Mouse (Mus musculus) embryonic facial prominence, embryonic 13.5 days (tissue): ENCODE data around the gene Atf6. TPM values are rescaled to one million over a fixed set of nuclear protein-coding genes. Genes with fewer than 3 reads are reported as not detected.

Experiments used
- ATAC-seq: fragments of 200-750 bp; cut with Nextera tagmentation; 2 replicates; pipeline ENCODE4 v1.8.0; 2017; ENCODE audit warnings: low read depth; ENCODE audit not compliant: insufficient number of reproducible peaks, insufficient read depth, low FRiP score, low TSS enrichment
- H3K27ac ChIP-seq: fragments of 300-500 bp; sonication (generic); 2 replicates; pipeline ENCODE4 v1.5.1; 2015; ENCODE audit warnings: moderate library complexity, mild to moderate bottlenecking, inconsistent platforms
- H3K27me3 ChIP-seq: fragments of 300-500 bp; sonication (generic); 2 replicates; pipeline ENCODE4 v1.6.1; 2015; ENCODE audit warnings: mild to moderate bottlenecking, inconsistent platforms
- H3K36me3 ChIP-seq: fragments of 300-500 bp; sonication (generic); 2 replicates; pipeline ENCODE4 v1.6.1; 2015; ENCODE audit warnings: mild to moderate bottlenecking, inconsistent platforms
- H3K4me1 ChIP-seq: fragments of 300-500 bp; sonication (generic); 2 replicates; pipeline ENCODE4 v1.6.1; 2015; ENCODE audit warnings: inconsistent platforms
- H3K4me2 ChIP-seq: fragments of 300-500 bp; sonication (generic); 2 replicates; pipeline ENCODE4 v1.6.1; 2015; ENCODE audit warnings: moderate library complexity, mild to moderate bottlenecking, inconsistent platforms
- H3K4me3 ChIP-seq: fragments of 300-500 bp; sonication (generic); 2 replicates; pipeline ENCODE4 v1.5.1; 2015; ENCODE audit warnings: mild to moderate bottlenecking, inconsistent platforms
- H3K9ac ChIP-seq: fragments of 300-500 bp; sonication (generic); 2 replicates; pipeline ENCODE4 v1.6.1; 2015; ENCODE audit warnings: mild to moderate bottlenecking, inconsistent platforms
- H3K9me3 ChIP-seq: fragments of 300-500 bp; sonication (generic); 2 replicates; pipeline ENCODE4 v1.6.1; 2016; ENCODE audit warnings: inconsistent platforms
- WGBS: fragments of 180-500 bp; shearing (Covaris S2); methylation state at CpG from one replicate; pipeline ENCODE4 v1.1.7; 2015; ENCODE audit warnings: mixed read lengths; 5-methylcytosine and 5-hydroxymethylcytosine counted together
- polyA plus RNA-seq: library from polyadenylated mRNA; unstranded; fragments of >200 nt; fragmentation: Nextera tagmentation; extraction: Ambion mirVana; gene quantifications from 2 replicates; pipeline ENCODE4 v1.2.1, GENCODE M21; 2015

Gene Atf6
- polyA plus RNA-seq, 1 experiment from 2014 or later, result 7.3 TPM

DNA sequence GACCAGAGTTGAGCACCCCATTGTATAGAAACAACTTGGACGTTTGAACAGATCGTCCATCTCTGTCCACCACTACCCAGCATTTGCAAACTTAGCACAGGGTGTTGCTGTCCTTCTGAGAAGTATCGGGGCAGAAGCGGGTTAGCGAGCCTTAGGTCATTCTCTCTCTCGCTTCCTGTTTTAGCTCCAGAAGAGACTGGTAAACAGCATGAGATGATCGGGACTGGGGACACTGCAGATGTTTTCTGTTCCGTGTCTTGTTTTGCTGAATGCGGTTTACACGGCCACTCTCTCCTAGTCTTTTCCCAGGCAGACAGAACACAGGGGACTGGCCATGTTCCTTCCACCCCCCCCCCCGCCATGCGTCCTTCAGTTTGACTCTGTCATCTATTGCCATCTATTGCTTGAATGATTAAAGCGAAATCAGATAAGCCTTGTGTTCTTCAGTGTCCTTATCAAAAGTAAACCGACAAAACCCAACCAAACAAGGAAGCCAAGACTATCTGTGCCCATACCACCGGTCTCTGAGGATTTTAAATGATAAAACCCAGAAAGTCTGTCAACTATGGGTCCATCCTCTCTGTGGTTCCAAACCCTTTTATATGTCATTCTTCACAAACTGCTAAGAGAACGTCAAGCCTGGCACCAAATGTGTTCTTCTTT is 31.0 kb upstream of the Atf6 start:
- 78% methylated on average over 16 of the region's 16 CpGs for WGBS
- H3K27me3 ChIP-seq, result peaks cover 23% of the 10 kb centered on the region
- no peak overlapping the region for H3K9ac ChIP-seq
- no peaks in the 10 kb centered on the region for H3K9me3 ChIP-seq
- no peak overlapping the region for H3K4me3 ChIP-seq
- H3K27ac ChIP-seq, result no peak overlapping the region
- no peak overlapping the region for H3K4me2 ChIP-seq
- ATAC-seq, result no peak
- no peaks in the 10 kb centered on the region for H3K4me1 ChIP-seq
- no peaks in the 10 kb centered on the region for H3K36me3 ChIP-seq

DNA sequence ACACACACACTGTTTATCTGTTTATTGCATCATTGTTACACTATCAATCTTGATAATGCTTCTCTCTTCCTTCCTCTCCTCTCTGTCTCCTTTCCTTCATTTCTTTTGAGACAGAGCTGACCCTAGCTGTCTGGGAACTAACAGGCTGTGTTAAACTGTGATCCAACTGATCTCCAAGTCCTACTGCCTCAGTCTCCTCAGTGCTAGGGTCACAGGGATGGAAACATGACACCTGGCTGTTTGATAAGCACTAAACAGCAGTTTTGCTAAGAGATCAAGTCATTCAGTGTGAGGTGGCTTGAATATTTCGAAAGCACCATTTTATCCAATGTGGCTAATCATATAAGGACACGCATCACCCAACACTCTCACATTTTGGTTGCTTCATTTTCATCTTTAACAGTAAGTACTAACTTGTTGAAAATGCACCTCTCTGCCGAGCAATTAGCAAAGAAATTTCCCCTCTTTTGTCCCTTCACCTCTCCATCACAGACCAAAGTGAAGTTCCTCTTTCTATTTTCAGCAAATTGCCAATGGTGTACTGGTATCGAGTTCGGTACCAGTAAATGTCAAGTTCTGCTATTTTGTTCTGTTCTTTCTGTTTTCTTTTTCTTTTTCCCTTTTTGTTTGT is 29.2 kb upstream of the Atf6 start:
- WGBS, result 81% methylated on average over 5 of the region's 5 CpGs
- Histone ChIP-seq H3K27ac (no peak overlapping the region), H3K36me3 (no peaks in the 10 kb centered on the region), H3K9me3 (no peaks in the 10 kb centered on the region), H3K4me2 (no peak overlapping the region), H3K4me3 (no peak overlapping the region), H3K4me1 (no peaks in the 10 kb centered on the region), H3K27me3 (peaks cover 23% of the 10 kb centered on the region), H3K9ac (no peak overlapping the region)
- no peak for ATAC-seq

DNA sequence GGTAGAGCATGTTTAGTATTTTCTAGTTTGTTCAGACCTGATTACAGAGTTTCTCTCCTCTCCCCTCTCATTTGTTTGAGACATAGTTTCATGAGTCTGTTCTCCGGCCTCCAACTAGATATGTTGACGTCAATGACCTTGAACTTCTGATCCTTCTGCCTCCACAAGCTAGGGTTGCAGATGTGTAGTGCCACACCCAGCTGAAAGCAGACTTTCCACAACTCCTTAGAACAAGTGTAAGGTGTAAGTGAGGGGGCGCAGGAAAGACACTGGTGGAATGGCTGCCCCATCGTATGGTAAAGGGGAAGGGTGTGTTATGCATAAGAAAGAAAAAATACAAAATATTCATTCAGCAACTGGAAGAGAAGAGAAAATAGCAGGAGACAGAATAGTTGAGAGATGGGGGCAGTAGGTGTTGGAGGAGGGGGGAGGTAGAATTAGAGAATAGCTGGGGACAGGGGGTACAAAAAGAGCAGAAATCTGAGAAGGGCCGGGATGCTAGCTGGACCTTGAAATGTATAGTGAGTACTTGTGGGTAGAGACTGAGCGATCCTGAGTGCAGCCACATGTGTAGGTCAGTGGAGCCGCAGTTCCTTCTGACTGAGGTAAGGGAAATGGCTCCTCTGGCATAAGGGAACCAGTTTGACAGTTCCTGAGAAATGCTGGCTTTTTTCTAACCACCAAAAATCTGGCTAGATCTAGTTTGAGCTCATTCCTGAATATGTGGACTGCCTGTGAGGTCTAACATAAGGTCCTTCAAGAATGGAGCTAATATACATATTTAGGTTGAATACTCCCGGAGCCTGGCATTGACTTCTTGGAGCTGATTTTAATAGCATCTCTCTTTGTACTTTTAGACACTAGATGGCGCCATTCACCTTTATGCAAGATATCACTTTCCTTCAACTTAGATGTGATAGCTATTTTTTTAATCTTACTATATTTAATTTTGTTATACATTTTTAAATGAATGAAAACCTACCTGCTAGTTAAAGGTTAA is 27.3 kb upstream of the Atf6 start:
- 61% methylated on average over 9 of the region's 9 CpGs for WGBS
- Histone ChIP-seq H3K9ac (no peak overlapping the region), H3K27me3 (peaks cover 21% of the 10 kb centered on the region), H3K36me3 (no peaks in the 10 kb centered on the region), H3K27ac (no peak overlapping the region), H3K4me3 (no peak overlapping the region), H3K4me1 (no peaks in the 10 kb centered on the region), H3K9me3 (no peaks in the 10 kb centered on the region), H3K4me2 (no peak overlapping the region)
- ATAC-seq, result no peak

DNA sequence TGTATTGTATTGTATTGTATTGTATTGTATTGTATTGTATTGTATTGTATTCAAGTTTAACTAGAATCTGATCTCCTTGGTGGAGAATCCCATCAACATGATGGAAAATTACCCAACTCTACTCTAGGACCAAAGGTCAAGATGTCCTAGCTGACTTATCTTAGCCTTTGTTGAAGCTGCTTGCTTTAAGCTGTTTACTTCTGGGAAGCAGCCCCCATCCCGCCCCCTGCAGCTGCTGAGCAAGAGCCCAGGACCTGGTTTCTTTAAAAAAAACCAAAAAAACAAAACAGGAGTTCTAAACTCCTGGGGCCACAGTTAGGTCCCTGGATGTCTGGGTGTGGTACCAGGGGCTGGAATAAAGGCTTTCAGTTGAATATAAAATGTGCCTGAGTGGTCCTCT is 24.7 kb upstream of the Atf6 start:
- Histone ChIP-seq H3K27ac (no peak overlapping the region), H3K9me3 (no peaks in the 10 kb centered on the region), H3K27me3 (0 out of 2 replicates have a peak, but pooled peaks cover 2% of the 10 kb centered on the region), H3K9ac (no peak overlapping the region), H3K4me1 (no peaks in the 10 kb centered on the region), H3K4me3 (no peak overlapping the region), H3K4me2 (no peak overlapping the region), H3K36me3 (no peaks in the 10 kb centered on the region)
- WGBS, result 70% methylated on average over 1 of the region's 1 CpGs
- ATAC-seq, result no peak

DNA sequence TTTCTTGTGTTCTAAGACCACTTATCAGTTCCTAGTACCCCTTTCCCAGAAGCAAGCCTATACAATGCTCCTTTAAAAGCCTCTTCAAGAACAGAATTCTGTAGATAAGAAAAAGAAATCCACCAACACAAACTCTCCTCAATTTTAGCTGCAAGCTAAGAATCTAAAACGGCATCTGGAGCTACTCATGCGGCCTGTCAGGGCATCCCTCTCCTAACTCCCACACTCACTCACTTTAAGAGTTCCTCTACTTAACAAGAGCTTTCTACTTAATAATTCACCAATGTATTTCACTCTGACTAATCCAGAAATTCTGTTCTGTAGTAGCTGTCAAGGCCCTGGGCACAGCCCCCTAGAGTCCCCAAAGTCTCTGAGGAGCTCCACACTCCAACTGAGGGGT is 24.1 kb upstream of the Atf6 start:
- no peak for ATAC-seq
- WGBS, result 44% methylated on average over 2 of the region's 2 CpGs
- Histone ChIP-seq H3K27ac (no peak overlapping the region), H3K9ac (no peak overlapping the region), H3K4me2 (no peak overlapping the region), H3K4me3 (no peak overlapping the region), H3K36me3 (no peaks in the 10 kb centered on the region), H3K4me1 (no peaks in the 10 kb centered on the region), H3K9me3 (no peaks in the 10 kb centered on the region), H3K27me3 (0 out of 2 replicates have a peak, but pooled peaks cover 2% of the 10 kb centered on the region)

DNA sequence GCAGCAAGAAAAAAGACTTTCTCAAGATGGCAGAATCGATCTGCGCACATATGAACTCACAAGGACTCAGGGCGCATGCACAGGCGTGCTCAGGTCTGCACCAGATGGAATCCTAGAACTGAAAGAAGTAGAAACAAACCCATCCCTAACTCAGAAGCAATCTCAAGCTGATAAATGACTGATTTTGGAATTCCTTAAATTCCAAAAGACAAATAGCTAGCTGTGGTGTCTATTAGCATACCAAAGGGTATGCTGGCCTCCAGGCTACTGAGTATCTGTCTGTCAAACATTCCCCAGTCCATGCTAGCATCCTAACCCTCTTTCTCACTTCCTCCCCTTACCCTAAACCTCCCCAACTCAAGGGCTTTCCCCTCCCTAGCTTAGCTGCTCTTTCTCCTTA is 21.7 kb upstream of the Atf6 start:
- Histone ChIP-seq H3K4me3 (no peak overlapping the region), H3K27ac (no peak overlapping the region), H3K36me3 (no peaks in the 10 kb centered on the region), H3K27me3 (no peaks in the 10 kb centered on the region), H3K4me1 (peaks cover 3% of the 10 kb centered on the region; the same call in 1 of the 2 replicates), H3K9me3 (no peaks in the 10 kb centered on the region), H3K9ac (no peak overlapping the region), H3K4me2 (no peak overlapping the region)
- 57% methylated on average over 4 of the region's 4 CpGs for WGBS
- no peak for ATAC-seq

DNA sequence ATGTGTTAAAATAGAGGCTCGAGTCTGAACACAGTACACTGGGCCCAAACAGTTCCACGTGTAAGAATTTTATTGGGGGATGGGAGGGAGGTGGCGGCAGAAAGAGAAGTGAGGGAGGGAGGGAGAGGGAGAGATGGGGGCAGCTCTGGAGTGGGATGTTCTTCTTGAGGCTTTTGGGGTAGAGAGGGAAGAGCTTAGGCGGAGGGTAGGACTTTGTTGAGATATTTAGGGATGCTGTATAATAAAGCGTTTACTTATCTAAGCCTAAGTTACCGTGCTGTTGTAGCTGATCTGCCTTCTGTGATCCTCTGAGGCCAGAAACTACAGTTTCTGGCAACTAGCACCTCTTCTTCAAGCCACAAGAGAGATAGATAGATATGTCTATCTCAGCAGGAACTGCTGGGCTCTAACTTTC is 18.5 kb upstream of the Atf6 start:
- Histone ChIP-seq H3K4me3 (no peak overlapping the region), H3K36me3 (peaks cover 7% of the 10 kb centered on the region), H3K27ac (no peak overlapping the region), H3K9ac (no peak overlapping the region), H3K27me3 (no peaks in the 10 kb centered on the region), H3K4me1 (peaks cover 18% of the 10 kb centered on the region), H3K9me3 (no peaks in the 10 kb centered on the region), H3K4me2 (no peak overlapping the region)
- WGBS, result 48% methylated on average over 6 of the region's 6 CpGs
- no peak for ATAC-seq

DNA sequence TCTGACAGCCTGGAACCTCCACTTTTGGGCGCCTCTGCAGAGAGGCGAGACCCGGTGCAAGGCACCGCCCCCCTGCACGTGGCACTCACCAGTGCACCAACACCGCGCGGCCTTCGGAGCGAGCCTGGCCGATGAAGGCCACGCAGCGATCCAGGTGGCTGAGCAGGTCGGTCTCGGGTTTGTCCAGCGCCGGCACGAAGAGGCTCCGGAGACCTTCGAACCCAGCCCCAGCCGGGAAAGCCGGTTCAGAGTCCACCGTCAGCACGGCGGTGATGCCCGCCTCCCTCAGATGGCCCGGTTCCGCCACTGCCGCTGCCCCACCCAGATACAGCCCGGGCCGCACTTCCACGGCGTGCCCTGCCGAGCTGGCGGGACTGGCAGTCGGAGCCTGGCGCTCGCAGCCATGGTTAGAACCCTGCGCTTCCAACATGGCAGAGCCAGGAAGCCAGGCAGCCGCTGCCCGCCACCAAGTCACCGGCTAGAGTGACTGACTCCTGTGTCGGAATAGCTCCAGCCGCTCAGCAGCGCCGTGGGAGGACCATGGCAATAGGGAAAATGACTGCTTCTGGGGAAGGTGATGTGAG is 17.5 kb upstream of the Atf6 start, which contains the start of the genes Gm26620 and Dusp12:
Gm26620 (plus strand) TSS at position 88 of the 584 bp plus-strand sequence.
Dusp12 (minus strand) TSS at position 563 of the 584 bp plus-strand sequence.
- Histone ChIP-seq H3K4me1 (peaks cover 18% of the 10 kb centered on the region), H3K9ac (peak within 1 kb of the TSS; percentile 96), H3K4me2 (peak within 1 kb of the TSS; percentile 82), H3K36me3 (peaks cover 17% of the 10 kb centered on the region), H3K27me3 (no peaks in the 10 kb centered on the region), H3K27ac (peak within 1 kb of the TSS; percentile 87), H3K4me3 (peak within 1 kb of the TSS; percentile 94), H3K9me3 (no peaks in the 10 kb centered on the region)
- WGBS, result under 1% methylated on average over 46 of the region's 46 CpGs
- peak; percentile 77 for ATAC-seq

DNA sequence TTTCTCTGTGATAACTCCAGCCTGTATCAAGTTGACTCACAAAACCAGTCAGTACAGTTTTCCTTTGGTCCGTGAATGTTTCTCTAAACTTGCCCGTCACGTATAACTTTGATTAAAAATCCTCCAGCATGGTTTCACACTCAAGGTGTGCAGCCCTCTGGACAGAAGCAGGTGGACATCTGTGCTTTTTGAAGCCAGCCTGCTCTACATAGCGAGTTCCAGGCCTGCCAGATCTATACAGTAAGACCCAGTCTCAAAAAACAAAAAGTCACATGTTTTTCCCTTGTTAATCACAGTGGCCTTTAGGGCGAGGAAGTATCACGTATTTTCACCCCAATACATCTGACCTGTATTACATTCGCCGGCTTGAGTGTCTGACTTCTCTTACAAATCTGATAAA is 16.8 kb upstream of the Atf6 start:
- Histone ChIP-seq H3K9me3 (no peaks in the 10 kb centered on the region), H3K27ac (no peak overlapping the region), H3K4me2 (peak overlapping the region; percentile 82), H3K27me3 (no peaks in the 10 kb centered on the region), H3K4me3 (peak overlapping the region; percentile 94), H3K9ac (peak overlapping the region; percentile 96), H3K4me1 (peaks cover 18% of the 10 kb centered on the region), H3K36me3 (peaks cover 21% of the 10 kb centered on the region)
- 0 out of 2 replicates have a peak, but pooled peaks have one; percentile 29 for ATAC-seq
- 16% methylated on average over 8 of the region's 8 CpGs for WGBS

DNA sequence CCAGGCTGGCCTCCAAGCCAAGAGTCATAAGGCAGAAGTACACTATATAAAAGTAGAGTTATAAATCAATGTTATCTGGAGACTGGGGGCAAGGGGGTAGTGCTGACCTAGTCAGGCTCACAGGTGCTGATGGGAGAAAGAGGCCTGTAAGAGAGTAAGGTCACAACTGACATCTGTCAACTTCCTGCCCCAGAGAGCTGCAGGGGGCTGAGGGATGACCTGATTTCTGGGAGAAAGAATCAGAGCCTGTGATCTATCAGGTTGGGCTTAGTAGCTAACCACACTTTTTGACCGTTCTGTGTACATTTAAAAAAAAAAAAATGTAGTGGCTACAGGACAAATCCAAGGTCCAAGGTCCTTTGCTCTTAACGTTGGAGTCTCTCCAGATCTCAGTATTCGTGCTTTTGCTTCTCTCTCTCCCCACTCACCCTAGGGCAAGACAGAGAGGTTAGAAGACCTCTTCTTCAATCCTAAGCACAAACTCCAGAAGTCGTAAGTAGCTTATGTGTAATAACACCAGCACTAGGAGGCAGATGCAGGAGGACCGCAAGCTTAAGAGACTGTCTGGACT is 15.4 kb upstream of the Atf6 start:
- H3K9ac ChIP-seq, result 0 out of 2 replicates have a peak overlapping the region, but pooled peaks have one; percentile 28
- no peaks in the 10 kb centered on the region for H3K27me3 ChIP-seq
- WGBS, result 84% methylated on average over 5 of the region's 5 CpGs
- no peak overlapping the region for H3K4me2 ChIP-seq
- no peak overlapping the region for H3K4me3 ChIP-seq
- peaks cover 26% of the 10 kb centered on the region for H3K36me3 ChIP-seq
- no peaks in the 10 kb centered on the region for H3K9me3 ChIP-seq
- ATAC-seq, result no peak
- H3K4me1 ChIP-seq, result peaks cover 18% of the 10 kb centered on the region
- H3K27ac ChIP-seq, result no peak overlapping the region

DNA sequence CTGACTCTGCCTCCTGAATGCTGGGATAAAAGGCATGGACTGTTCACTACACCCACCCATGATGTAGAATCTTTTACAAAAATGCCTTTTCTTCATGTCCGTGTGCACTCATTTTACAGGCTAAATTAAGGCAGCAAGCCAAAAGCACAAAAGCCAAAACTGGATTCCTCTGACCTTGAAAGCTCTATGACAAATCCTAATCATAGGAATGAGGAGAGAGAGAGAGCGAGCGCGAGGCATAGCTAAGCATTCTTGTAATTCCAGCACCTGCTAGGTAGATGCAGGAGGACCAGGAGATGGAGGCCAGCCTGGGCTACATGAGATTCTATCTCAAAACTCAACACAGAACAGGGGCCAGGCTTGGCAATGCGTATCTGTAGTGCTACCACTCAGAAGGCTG is 9.3 kb upstream of the Atf6 start:
- H3K9ac ChIP-seq, result no peak overlapping the region
- H3K27ac ChIP-seq, result no peak overlapping the region
- peaks cover 68% of the 10 kb centered on the region for H3K36me3 ChIP-seq
- ATAC-seq, result no peak
- H3K4me1 ChIP-seq, result no peaks in the 10 kb centered on the region
- H3K4me2 ChIP-seq, result no peak overlapping the region
- H3K27me3 ChIP-seq, result no peaks in the 10 kb centered on the region
- 92% methylated on average over 5 of the region's 5 CpGs for WGBS
- H3K9me3 ChIP-seq, result no peaks in the 10 kb centered on the region
- no peak overlapping the region for H3K4me3 ChIP-seq
